Mouse (Mus musculus) limb, embryonic 13.5 days (tissue): ENCODE results near the gene Dock1. TPM values are rescaled to one million over a fixed set of nuclear protein-coding genes. Genes with fewer than 3 reads are reported as not detected.

Source experiments
- ATAC-seq: fragments of 200-750 bp; cut with Nextera tagmentation; 2 replicates; pipeline ENCODE4 v1.8.0; 2017; ENCODE audit warnings: low read depth, moderate number of reproducible peaks, moderate TSS enrichment; ENCODE audit not compliant: low FRiP score
- H3K27ac ChIP-seq: fragments of 300-500 bp; sonication (generic); 2 replicates; pipeline ENCODE4 v1.5.1; 2015; ENCODE audit warnings: inconsistent platforms, mild to moderate bottlenecking, moderate library complexity
- H3K27me3 ChIP-seq: fragments of 300-500 bp; sonication (generic); 2 replicates; pipeline ENCODE4 v1.6.1; 2015; ENCODE audit warnings: mild to moderate bottlenecking, inconsistent platforms
- H3K36me3 ChIP-seq: fragments of 300-500 bp; sonication (generic); 2 replicates; pipeline ENCODE4 v1.6.1; 2015; ENCODE audit warnings: inconsistent platforms, mild to moderate bottlenecking, moderate library complexity
- H3K4me1 ChIP-seq: fragments of 300-500 bp; sonication (generic); 2 replicates; pipeline ENCODE4 v1.6.1; 2015; ENCODE audit warnings: inconsistent platforms
- H3K4me2 ChIP-seq: fragments of 300-500 bp; sonication (generic); replicated peaks from 2 replicates; pipeline ENCODE4 v1.6.1; 2015; ENCODE audit warnings: inconsistent platforms, mild to moderate bottlenecking, moderate library complexity
- H3K4me3 ChIP-seq: fragments of 300-500 bp; sonication (generic); 2 replicates; pipeline ENCODE4 v1.5.1; 2015; ENCODE audit warnings: moderate library complexity, mild to moderate bottlenecking, inconsistent platforms
- H3K9ac ChIP-seq: fragments of 300-500 bp; sonication (generic); 2 replicates; pipeline ENCODE4 v1.6.1; 2015; ENCODE audit warnings: mild to moderate bottlenecking, inconsistent platforms
- H3K9me3 ChIP-seq: fragments of 300-500 bp; sonication (generic); 2 replicates; pipeline ENCODE4 v1.6.1; 2016; ENCODE audit warnings: inconsistent platforms
- WGBS: fragments of 180-500 bp; shearing (Covaris S2); methylation state at CpG from one replicate; pipeline ENCODE4 v1.1.7; 2015; 5-methylcytosine and 5-hydroxymethylcytosine counted together
- polyA plus RNA-seq: library from polyadenylated mRNA; unstranded; fragments of >200 nt; fragmentation: Nextera tagmentation; extraction: Ambion mirVana; gene quantifications from 2 replicates; pipeline ENCODE4 v1.2.1, GENCODE M21; 2015

The Dock1 gene
- polyA plus RNA-seq, 1 experiment from 2014 or later: 45.1 TPM

DNA sequence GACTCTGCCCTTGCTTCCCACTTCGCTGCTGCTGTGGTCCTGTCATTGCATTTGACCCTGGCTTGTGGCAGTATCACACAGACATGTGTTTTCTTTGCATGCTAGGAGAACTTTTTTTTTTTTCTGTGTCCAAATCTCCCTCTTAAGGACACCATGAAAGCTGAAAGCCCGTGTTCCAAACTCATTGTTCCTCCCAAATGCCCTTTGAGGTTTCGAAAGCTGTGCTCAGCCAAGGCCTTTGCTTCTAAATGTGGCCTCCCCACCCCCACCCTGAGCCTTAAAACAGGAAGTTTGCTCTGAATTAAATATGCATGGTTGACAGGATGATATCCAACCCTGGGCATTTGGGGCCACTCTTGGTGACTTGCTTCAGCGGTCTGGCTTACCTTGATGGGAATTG, 27.0 kb downstream of the Dock1 start:
- Histone ChIP-seq H3K27ac (no peak overlapping the region), H3K9ac (no peak overlapping the region), H3K36me3 (peaks cover 4% of the 10 kb centered on the region; the same call in 1 of the 2 replicates), H3K4me1 (peaks cover 38% of the 10 kb centered on the region), H3K27me3 (no peaks in the 10 kb centered on the region), H3K9me3 (no peaks in the 10 kb centered on the region), H3K4me3 (no peak overlapping the region), H3K4me2 (no peak overlapping the region)
- WGBS: 67% methylated on average over 4 of the region's 4 CpGs
- no peak for ATAC-seq

DNA sequence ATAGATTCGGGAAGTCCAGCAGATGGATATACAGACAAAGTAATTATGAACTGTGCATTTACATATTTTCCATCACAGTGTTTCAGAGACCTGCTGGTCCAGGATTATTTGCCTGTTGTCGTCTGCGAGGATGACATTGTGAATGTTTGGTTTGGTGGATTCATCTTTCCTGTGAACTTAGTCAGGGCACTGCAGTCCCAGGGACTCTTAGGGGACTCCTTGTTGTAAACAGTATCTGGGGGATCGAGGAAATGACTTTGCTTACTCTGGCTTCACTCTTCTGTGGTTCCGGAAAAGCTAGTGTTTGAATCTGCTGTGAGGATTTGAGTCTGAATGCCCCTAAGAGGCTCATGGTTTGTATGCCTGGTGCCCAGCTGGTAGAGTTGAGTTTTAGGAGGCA, 27.8 kb downstream of the Dock1 start:
- no peak overlapping the region for H3K9ac ChIP-seq
- no peak overlapping the region for H3K4me2 ChIP-seq
- no peaks in the 10 kb centered on the region for H3K27me3 ChIP-seq
- 81% methylated on average over 5 of the region's 5 CpGs for WGBS
- no peak for ATAC-seq
- peaks cover 38% of the 10 kb centered on the region for H3K4me1 ChIP-seq
- H3K36me3 ChIP-seq: peaks cover 4% of the 10 kb centered on the region; the same call in 1 of the 2 replicates
- H3K4me3 ChIP-seq: no peak overlapping the region
- H3K9me3 ChIP-seq: no peaks in the 10 kb centered on the region
- no peak overlapping the region for H3K27ac ChIP-seq

DNA sequence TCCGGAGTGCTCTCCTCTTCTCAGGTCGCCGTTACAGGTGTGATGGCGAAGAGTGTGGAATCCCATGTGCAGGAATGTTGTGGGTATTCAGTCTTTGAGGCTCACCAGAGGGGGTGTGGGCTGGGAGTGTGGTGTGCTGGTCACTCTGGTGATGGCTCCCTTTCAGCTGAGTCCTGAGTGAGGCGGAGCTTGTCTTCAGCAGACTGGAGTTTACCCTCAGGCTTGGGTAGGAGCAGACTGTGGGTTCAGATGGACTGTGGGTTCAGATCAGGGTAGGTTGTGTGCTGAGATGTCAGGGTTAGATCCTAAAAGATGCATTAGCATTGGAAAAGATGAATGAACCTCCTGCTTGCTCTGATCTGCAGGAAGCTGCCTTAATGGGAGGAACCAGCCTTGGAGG, 29.5 kb downstream of the Dock1 start:
- 79% methylated on average over 5 of the region's 5 CpGs for WGBS
- Histone ChIP-seq H3K9me3 (no peaks in the 10 kb centered on the region), H3K4me1 (peaks cover 43% of the 10 kb centered on the region), H3K36me3 (peaks cover 4% of the 10 kb centered on the region; the same call in 1 of the 2 replicates), H3K27ac (no peak overlapping the region), H3K4me3 (no peak overlapping the region), H3K9ac (no peak overlapping the region), H3K27me3 (no peaks in the 10 kb centered on the region), H3K4me2 (no peak overlapping the region)
- ATAC-seq: no peak

DNA sequence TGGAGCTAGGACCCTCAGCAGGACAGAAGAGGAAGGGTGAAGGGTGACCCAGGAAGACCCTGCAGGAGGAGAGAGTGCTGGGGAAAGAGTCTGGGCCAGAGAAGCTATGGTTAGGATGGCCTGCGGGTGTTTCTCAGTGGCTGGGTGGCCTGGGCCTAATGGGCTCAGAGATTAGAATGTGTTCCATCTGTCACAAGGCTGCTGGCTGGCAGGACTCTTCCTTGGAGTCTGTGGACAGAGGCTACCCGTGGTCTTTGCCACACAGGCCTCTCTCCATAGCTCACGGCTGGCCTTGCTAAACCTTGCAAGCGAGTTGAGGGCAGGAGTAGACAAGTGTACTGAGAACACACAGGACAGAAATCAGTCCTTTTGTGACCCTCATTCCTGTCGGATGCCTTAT, 32.0 kb downstream of the Dock1 start:
- Histone ChIP-seq H3K4me3 (no peak overlapping the region), H3K9me3 (no peaks in the 10 kb centered on the region), H3K27me3 (no peaks in the 10 kb centered on the region), H3K4me1 (peaks cover 48% of the 10 kb centered on the region), H3K27ac (no peak overlapping the region), H3K9ac (no peak overlapping the region), H3K36me3 (no peaks in the 10 kb centered on the region), H3K4me2 (no peak overlapping the region)
- no peak for ATAC-seq
- WGBS: 73% methylated on average over 5 of the region's 5 CpGs

DNA sequence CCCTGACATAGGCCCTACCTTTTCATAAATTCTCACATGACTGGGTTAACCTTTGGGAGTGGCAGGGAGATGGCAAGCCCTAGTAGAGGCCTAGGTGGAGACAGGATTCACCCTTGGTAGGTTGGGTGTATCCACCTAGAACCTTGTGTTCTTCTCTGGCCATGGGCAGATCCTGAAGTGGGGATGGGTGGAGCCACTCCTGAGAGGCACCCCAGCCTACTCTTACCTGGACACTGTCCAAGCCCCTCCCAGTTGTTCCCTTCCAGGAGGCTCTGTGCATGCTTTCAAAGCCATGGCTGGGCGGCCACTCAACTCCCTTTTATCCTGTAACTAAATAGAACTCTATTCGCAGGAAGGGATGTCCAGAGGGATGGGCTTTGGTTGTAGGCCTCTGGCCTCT, 33.2 kb downstream of the Dock1 start:
- no peaks in the 10 kb centered on the region for H3K9me3 ChIP-seq
- WGBS: 90% methylated on average over 2 of the region's 2 CpGs
- H3K27me3 ChIP-seq: no peaks in the 10 kb centered on the region
- no peak overlapping the region for H3K4me3 ChIP-seq
- H3K9ac ChIP-seq: no peak overlapping the region
- peaks cover 45% of the 10 kb centered on the region for H3K4me1 ChIP-seq
- no peak overlapping the region for H3K4me2 ChIP-seq
- ATAC-seq: no peak
- H3K27ac ChIP-seq: no peak overlapping the region
- H3K36me3 ChIP-seq: no peaks in the 10 kb centered on the region

DNA sequence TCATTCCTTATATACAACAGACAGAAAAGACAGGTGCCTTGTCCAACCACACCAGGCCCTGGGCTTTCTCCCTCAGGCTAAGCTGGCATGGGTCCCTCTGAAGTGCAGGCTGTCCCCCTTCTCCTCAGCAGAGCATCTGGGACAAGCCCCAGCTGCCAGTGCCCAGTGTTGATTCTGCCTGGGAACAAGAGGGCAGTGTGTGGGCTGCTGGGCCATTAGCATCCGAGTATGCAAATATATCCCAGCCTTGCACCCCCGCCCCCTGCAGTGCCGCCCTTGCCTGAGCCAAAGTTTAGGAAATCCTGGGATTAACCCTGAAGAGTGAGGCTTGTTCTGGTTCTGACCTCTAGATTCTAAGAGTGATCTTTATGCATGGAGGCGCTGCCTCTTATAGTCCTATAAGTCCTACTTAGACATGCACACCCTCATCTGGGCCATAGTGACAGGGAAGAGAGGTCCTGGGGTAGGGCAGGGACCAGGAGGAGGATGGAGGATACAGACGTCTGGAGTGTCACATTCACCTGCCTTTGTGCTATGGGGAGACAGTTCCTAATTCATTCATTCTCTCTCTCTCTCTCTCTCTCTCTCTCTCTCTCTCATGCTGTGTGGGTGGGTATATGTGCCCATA, 38.9 kb downstream of the Dock1 start:
- Histone ChIP-seq H3K27me3 (no peaks in the 10 kb centered on the region), H3K4me1 (peaks cover 44% of the 10 kb centered on the region), H3K4me2 (no peak overlapping the region), H3K36me3 (peaks cover 8% of the 10 kb centered on the region; the same call in 1 of the 2 replicates), H3K9me3 (no peaks in the 10 kb centered on the region), H3K27ac (no peak overlapping the region), H3K4me3 (no peak overlapping the region), H3K9ac (no peak overlapping the region)
- WGBS: 44% methylated on average over 5 of the region's 5 CpGs
- ATAC-seq: no peak

DNA sequence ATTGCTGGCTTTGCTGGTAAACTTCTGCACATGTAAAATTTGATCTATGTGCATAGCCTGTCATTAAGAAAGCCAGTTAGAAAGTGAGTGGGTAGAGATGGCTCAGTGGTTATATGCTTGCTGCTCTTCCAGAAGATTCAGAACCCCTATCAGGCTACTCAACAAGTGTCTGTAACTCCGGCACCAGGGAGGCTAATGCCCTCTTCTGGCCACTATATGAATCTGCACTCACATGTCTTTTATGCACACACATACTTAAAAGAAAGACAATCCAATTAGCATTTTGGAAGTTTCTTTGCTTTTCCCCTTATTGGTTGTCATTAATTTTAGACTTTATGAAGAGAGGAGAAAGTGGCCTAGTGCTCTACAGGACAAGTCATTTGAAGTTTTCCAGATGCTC, 41.1 kb downstream of the Dock1 start:
- WGBS: 100% methylated on average over 1 of the region's 1 CpGs
- H3K4me1 ChIP-seq: peaks cover 22% of the 10 kb centered on the region
- no peak for ATAC-seq
- H3K9ac ChIP-seq: no peak overlapping the region
- H3K27me3 ChIP-seq: no peaks in the 10 kb centered on the region
- H3K27ac ChIP-seq: no peak overlapping the region
- no peak overlapping the region for H3K4me2 ChIP-seq
- no peaks in the 10 kb centered on the region for H3K9me3 ChIP-seq
- H3K36me3 ChIP-seq: peaks cover 8% of the 10 kb centered on the region; the same call in 1 of the 2 replicates
- H3K4me3 ChIP-seq: no peak overlapping the region

DNA sequence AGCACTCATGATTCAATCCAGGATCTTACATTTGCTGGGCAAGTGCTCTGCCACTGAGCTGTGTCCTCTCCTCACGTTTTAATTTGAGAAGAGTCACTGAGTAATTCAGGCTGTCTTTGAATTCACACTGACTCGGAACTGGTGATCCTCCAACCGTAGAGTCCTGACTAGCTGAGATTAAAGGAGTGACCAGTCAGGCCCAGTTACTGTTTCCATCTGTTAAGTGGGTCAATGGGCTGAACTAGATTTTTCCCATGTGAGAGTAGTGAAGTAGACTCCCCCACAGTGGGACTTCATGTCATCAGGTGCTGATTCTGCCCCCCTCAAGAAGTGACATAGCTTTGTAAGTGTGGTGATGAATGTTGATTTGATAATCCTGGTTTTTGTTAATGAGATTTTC, 49.0 kb downstream of the Dock1 start:
- Histone ChIP-seq H3K27me3 (no peaks in the 10 kb centered on the region), H3K4me3 (no peak overlapping the region), H3K4me1 (peaks cover 9% of the 10 kb centered on the region; the same call in 1 of the 2 replicates), H3K27ac (no peak overlapping the region), H3K36me3 (no peaks in the 10 kb centered on the region), H3K4me2 (no peak overlapping the region), H3K9me3 (no peaks in the 10 kb centered on the region), H3K9ac (no peak overlapping the region)
- 87% methylated on average over 3 of the region's 3 CpGs for WGBS
- ATAC-seq: no peak

DNA sequence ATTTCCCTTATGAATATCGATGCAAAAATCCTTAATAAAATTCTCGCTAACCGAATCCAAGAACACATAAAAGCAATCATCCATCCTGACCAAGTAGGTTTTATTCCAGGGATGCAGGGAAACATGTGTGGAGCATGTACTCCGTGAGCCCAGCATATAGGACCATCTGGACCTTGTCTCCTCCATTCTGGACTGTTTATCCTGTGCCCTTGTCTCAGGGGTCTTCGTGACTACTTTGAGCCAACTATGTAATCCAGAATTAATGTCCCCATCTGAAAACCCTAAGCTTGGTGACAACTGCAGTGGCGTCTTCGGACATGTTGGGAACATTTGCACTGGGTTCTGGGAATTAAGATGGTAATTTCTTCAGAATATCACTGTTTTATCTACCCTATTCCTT, 51.9 kb downstream of the Dock1 start:
- WGBS: 94% methylated on average over 7 of the region's 7 CpGs
- no peak overlapping the region for H3K4me2 ChIP-seq
- H3K4me1 ChIP-seq: peaks cover 13% of the 10 kb centered on the region; the same call in 1 of the 2 replicates

DNA sequence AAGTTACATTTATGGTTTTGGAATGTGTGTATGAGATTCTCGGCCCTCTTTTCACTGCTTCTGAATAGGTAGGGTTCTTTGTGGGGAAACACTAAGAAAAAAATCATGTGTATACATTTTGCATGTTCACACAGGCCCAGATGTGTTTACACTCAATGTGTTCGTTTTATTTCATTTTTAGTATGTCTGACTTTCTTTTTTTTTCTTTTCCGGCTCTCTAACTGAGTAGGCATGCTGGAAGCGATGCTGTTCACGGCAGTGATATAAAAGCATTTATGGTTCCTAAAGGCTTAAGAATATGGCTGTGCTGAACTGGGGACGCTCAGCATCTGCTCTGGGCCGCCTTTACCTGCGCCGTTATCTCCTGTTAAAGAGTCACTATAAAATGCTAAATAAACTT, 52.5 kb downstream of the Dock1 start:
- no peaks in the 10 kb centered on the region for H3K27me3 ChIP-seq
- H3K4me1 ChIP-seq: peaks cover 13% of the 10 kb centered on the region; the same call in 1 of the 2 replicates
- peaks cover 15% of the 10 kb centered on the region; the same call in 1 of the 2 replicates for H3K36me3 ChIP-seq
- H3K9ac ChIP-seq: no peak overlapping the region
- H3K9me3 ChIP-seq: no peaks in the 10 kb centered on the region
- H3K4me2 ChIP-seq: no peak overlapping the region
- H3K4me3 ChIP-seq: no peak overlapping the region
- WGBS: 52% methylated on average over 9 of the region's 9 CpGs
- H3K27ac ChIP-seq: no peak overlapping the region
- ATAC-seq: no peak

More for the DNA sequence above, 51.9 kb downstream of the Dock1 start:
- Histone ChIP-seq H3K4me3 (no peak overlapping the region), H3K27me3 (no peaks in the 10 kb centered on the region), H3K36me3 (peaks cover 14% of the 10 kb centered on the region; the same call in 1 of the 2 replicates), H3K9me3 (no peaks in the 10 kb centered on the region), H3K27ac (no peak overlapping the region), H3K9ac (no peak overlapping the region)
- no peak for ATAC-seq

DNA sequence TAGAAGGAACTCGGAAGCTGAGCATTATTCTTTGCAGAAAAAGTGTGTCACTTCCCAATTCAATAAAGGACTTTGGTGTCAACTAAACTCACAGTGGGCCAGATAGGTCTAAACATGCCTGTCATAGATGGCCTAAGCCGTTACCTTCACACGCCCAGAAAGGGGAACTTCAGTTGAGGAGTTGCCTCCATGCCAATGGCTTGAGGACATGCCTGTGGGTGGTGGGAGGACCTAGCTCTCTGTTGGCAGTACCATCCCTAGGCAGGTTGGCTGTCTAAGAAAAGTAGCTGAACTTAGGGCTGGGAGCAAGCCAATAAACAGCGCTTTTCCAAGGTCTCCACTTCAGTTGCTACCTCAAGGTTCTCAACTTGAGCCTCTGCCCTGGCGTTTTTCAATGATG, 53.1 kb downstream of the Dock1 start:
- Histone ChIP-seq H3K27me3 (no peaks in the 10 kb centered on the region), H3K4me1 (peaks cover 13% of the 10 kb centered on the region; the same call in 1 of the 2 replicates), H3K9me3 (no peaks in the 10 kb centered on the region), H3K9ac (no peak overlapping the region), H3K4me3 (no peak overlapping the region), H3K36me3 (peaks cover 15% of the 10 kb centered on the region; the same call in 1 of the 2 replicates), H3K27ac (no peak overlapping the region), H3K4me2 (no peak overlapping the region)
- WGBS: 83% methylated on average over 5 of the region's 5 CpGs
- no peak for ATAC-seq

DNA sequence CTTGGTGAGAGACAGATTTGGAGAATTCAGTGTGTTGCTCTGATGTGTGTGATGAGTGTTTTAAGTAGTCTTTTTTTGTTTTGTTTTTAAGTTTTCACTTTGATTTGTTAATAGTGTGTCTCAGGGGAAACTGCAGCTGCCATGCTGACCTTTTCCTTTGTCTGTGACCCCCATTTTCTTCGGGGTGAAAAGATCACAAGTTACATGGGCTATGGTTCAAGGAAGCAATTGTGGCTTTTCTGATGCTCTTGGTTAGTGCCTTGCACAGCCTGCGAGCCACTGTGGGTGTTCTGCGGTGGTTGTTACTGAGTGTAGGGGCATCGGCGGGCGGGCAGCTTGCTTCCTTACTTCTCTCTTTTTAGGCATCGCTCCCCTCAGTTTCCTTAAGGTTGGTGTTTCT, 54.4 kb downstream of the Dock1 start:
- peaks cover 23% of the 10 kb centered on the region for H3K36me3 ChIP-seq
- no peak for ATAC-seq
- peaks cover 13% of the 10 kb centered on the region; the same call in 1 of the 2 replicates for H3K4me1 ChIP-seq
- 52% methylated on average over 7 of the region's 7 CpGs for WGBS
- no peaks in the 10 kb centered on the region for H3K9me3 ChIP-seq
- no peak overlapping the region for H3K4me2 ChIP-seq
- no peak overlapping the region for H3K27ac ChIP-seq
- no peak overlapping the region for H3K9ac ChIP-seq
- no peak overlapping the region for H3K4me3 ChIP-seq
- H3K27me3 ChIP-seq: no peaks in the 10 kb centered on the region
